In the genomic region with DNA sequence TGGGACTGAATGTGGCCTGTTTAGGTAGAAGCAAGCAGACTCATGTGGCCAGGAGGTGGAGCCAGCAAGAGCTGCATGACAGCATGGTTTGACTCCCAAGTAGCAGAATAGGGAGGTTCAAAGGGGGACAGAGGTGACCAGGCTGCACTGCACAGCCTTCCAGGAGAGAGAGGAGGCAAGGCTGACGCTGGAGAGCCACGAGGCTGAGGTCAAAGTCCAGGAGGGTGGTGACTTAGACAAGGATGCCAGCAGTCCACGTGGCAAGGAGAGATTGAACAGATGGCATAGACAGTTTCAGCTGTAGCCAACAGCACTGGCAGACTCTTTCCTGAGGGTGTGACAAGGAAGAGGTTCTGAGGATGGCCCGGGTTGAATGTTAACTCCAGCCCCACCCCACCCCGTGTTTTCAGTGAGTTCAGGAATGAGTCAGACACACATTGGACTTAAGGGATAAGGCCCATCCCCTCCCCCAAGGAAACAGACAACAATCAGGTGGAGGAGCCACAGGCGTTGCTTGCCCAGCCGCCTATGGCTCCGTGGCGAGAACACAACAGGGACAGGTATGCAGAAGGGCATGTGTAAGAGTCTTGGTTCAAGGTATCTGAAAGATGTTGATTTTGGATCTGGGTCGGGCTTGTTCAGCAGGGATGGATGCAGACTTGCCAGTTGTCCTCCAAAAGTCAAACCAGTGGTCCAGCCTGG, we compare ENCODE assay signal across 11 mouse cellular contexts. TPM values are rescaled to one million over a fixed set of nuclear protein-coding genes. Genes with fewer than 3 reads are reported as not detected.
DNase-seq lines count a peak whose midpoint lies in the region; ATAC-seq and TF ChIP-seq lines count a peak whose summit lies in the region.
"Had no signal": no experiment of that assay in that cellular context is flagged by ENCODE, and none has a peak within 500 bp of the region (broad histone marks: within the 10 kb centered on the region; RNA-seq: fewer than 3 reads in every experiment).

No protein-coding gene starts in this region.

- DNase-seq in liver, postnatal 0 days, result peak; percentile 45
- DNase-seq in cerebellum, adult 18-20 months, result peak; percentile 68 to 77
- peak; percentile 86 for DNase-seq in kidney, adult 18-20 months
- DNase-seq in left cerebral cortex, postnatal 14 days (ENCODE audit: low spot score in 2 of 2), result no peak
- no peak for DNase-seq in lung, postnatal 4 days
- DNase-seq: gastrocnemius, postnatal 36 days; thymus, postnatal 25 days had no signal

- 0 out of 2 replicates have a peak, but pooled peaks have one; percentile 32 for TF ChIP-seq CTCF in liver, postnatal 0 days (IDR thresholded peaks at IDR 0.05; ENCODE audit: low read depth)

- TF ChIP-seq EP300 in liver, postnatal 0 days (IDR thresholded peaks at IDR 0.05; ENCODE audit: low read depth), result no peak

- H3K9me3 ChIP-seq in liver, postnatal 0 days (ENCODE audit: low read length), result no peaks in the 10 kb centered on the region
- no peaks in the 10 kb centered on the region for H3K9me3 ChIP-seq in liver, embryonic 12.5 days (replicated peaks)
- H3K9me3 ChIP-seq in stomach, embryonic 15.5 days, result no peaks in the 10 kb centered on the region
- H3K9me3 ChIP-seq: limb, embryonic 10.5 days; megakaryocyte, embryonic 14.5 days had no signal

- H3K27me3 ChIP-seq in liver, postnatal 0 days (ENCODE audit: insufficient read depth, low read length), result no peaks in the 10 kb centered on the region
- H3K27me3 ChIP-seq in liver, embryonic 12.5 days (replicated peaks), result no peaks in the 10 kb centered on the region
- no peaks in the 10 kb centered on the region for H3K27me3 ChIP-seq in stomach, embryonic 15.5 days (replicated peaks)

- 45% methylated on average over 10 of the region's 10 CpGs for whole genome bisulfite sequencing in liver, postnatal 0 days (ENCODE audit: insufficient replicate concordance)
- 41% methylated on average over 10 of the region's 10 CpGs for WGBS in liver, embryonic 12.5 days (ENCODE audit: insufficient replicate concordance)
- WGBS in stomach, embryonic 15.5 days, result 56% methylated on average over 10 of the region's 10 CpGs

- no peaks in the 10 kb centered on the region for H3K36me3 ChIP-seq in liver, postnatal 0 days (replicated peaks; ENCODE audit: insufficient read depth, low read length)
- no peaks in the 10 kb centered on the region for H3K36me3 ChIP-seq in liver, embryonic 12.5 days
- H3K36me3 ChIP-seq in stomach, embryonic 15.5 days, result no peaks in the 10 kb centered on the region
- H3K36me3 ChIP-seq: limb, embryonic 10.5 days had no signal

- intact Hi-C loops in left cerebral cortex, postnatal 14 days (cut with DNase I), result no loop called here

- ATAC-seq in liver, postnatal 0 days, result peak; percentile 87
- ATAC-seq in liver, embryonic 12.5 days, result no peak
- ATAC-seq in stomach, embryonic 15.5 days (ENCODE audit: insufficient read depth, low FRiP score, low read depth), result peak; percentile 88

- no peak overlapping the region for H3K4me3 ChIP-seq in liver, postnatal 0 days (ENCODE audit: low read depth, low read length)
- H3K4me3 ChIP-seq in liver, embryonic 12.5 days, result no peak overlapping the region
- H3K4me3 ChIP-seq in stomach, embryonic 15.5 days (replicated peaks), result no peak overlapping the region
- H3K4me3 ChIP-seq: limb, embryonic 10.5 days; megakaryocyte, embryonic 14.5 days had no signal

- H3K4me1 ChIP-seq in liver, postnatal 0 days (ENCODE audit: insufficient read depth), result no peaks in the 10 kb centered on the region
- no peaks in the 10 kb centered on the region for H3K4me1 ChIP-seq in liver, embryonic 12.5 days
- 0 out of 2 replicates have a peak, but pooled peaks cover 4% of the 10 kb centered on the region for H3K4me1 ChIP-seq in stomach, embryonic 15.5 days
- H3K4me1 ChIP-seq: limb, embryonic 10.5 days had no signal

- H3K27ac ChIP-seq in liver, postnatal 0 days (ENCODE audit: low read depth), result no peak overlapping the region
- no peak overlapping the region for H3K27ac ChIP-seq in liver, embryonic 12.5 days
- peak overlapping the region; percentile 35; the same call in 1 of the 2 replicates for H3K27ac ChIP-seq in stomach, embryonic 15.5 days
- H3K27ac ChIP-seq: limb, embryonic 10.5 days had no signal

- H3K4me2 ChIP-seq in liver, postnatal 0 days (ENCODE audit: low read depth, low read length), result no peak overlapping the region
- H3K4me2 ChIP-seq in liver, embryonic 12.5 days, result no peak overlapping the region
- H3K4me2 ChIP-seq in stomach, embryonic 15.5 days, result no peak overlapping the region

- H3K9ac ChIP-seq in liver, postnatal 0 days (replicated peaks), result no peak overlapping the region
- no peak overlapping the region for H3K9ac ChIP-seq in liver, embryonic 12.5 days
- no peak overlapping the region for H3K9ac ChIP-seq in stomach, embryonic 15.5 days

RNA-seq across cellular contexts. Expression of a gene that starts 17.2 kb away (rescaled TPM):
- polyA plus RNA-seq in liver, postnatal 0 days (2015; fragmentation: Nextera tagmentation; extraction: Ambion mirVana), result 0.84 and 0.93 TPM in 2 replicates
- polyA plus RNA-seq in liver, embryonic 12.5 days (2016; fragmentation: Nextera tagmentation; extraction: Ambion mirVana), result 0.10 and 0.11 TPM in 2 replicates
- polyA plus RNA-seq in stomach, embryonic 15.5 days (2015; fragmentation: Nextera tagmentation; extraction: Ambion mirVana), result 7.8 and 8.5 TPM in 2 replicates
- total RNA-seq in left cerebral cortex, postnatal 14 days (2021), result 10 to 100 TPM; 78.7 to 95.4 TPM

Comparison
In these comparisons a context has a peak if more than half of its experiments do, and no peak if none do; other contexts are left out.
1. DNase-seq: peak in liver, postnatal 0 days (single experiment), cerebellum, adult 18-20 months (2 of 2) and kidney, adult 18-20 months (single experiment); none in left cerebral cortex, postnatal 14 days (0 of 2) and lung, postnatal 4 days (0 of 2).